Mouse (Mus musculus) forebrain, embryonic 14.5 days (tissue): ENCODE data around the gene Tas1r3. TPM values are rescaled to one million over a fixed set of nuclear protein-coding genes. Genes with fewer than 3 reads are reported as not detected.

Source experiments
- ATAC-seq: fragments of 200-750 bp; cut with Nextera tagmentation; 2 replicates; pipeline ENCODE4 v1.8.0; 2017; ENCODE audit warnings: mild to moderate bottlenecking, moderate library complexity
- DNase-seq: peaks from one replicate; pipeline ENCODE4 v3.0.0-alpha.2; 2015; ENCODE audit warnings: low spot score
- H3K27ac ChIP-seq: fragments of 300-500 bp; sonication (generic); 2 replicates; pipeline ENCODE4 v1.5.1; 2014; ENCODE audit warnings: low read depth, mild to moderate bottlenecking, control low read depth, low read length, moderate library complexity
- H3K27me3 ChIP-seq: fragments of 300-500 bp; sonication (generic); replicated peaks from 2 replicates; pipeline ENCODE4 v1.6.1; 2014; ENCODE audit warnings: low read length, control low read depth, mixed read lengths; ENCODE audit not compliant: control insufficient read depth, insufficient read depth
- H3K36me3 ChIP-seq: fragments of 300-500 bp; sonication (generic); 2 replicates; pipeline ENCODE4 v1.6.1; 2014; ENCODE audit warnings: low read length, control low read depth; ENCODE audit not compliant: control insufficient read depth, insufficient read depth
- H3K4me1 ChIP-seq: fragments of 300-500 bp; sonication (generic); 2 replicates; pipeline ENCODE4 v1.6.1; 2014; ENCODE audit warnings: antibody characterized with exemption, low read length, control low read depth; ENCODE audit not compliant: control insufficient read depth, insufficient read depth
- H3K4me2 ChIP-seq: fragments of 300-500 bp; sonication (generic); 2 replicates; pipeline ENCODE4 v1.6.1; 2014; ENCODE audit warnings: mild to moderate bottlenecking, control low read depth, low read length
- H3K4me3 ChIP-seq: fragments of 300-500 bp; sonication (generic); 2 replicates; pipeline ENCODE4 v1.5.1; 2014; ENCODE audit warnings: low read depth, low read length, control low read depth
- H3K9ac ChIP-seq: fragments of 300-500 bp; sonication (generic); 2 replicates; pipeline ENCODE4 v1.6.1; 2014; ENCODE audit warnings: mild to moderate bottlenecking, low read length, control low read depth, moderate library complexity
- H3K9me3 ChIP-seq: fragments of 300-500 bp; sonication (generic); replicated peaks from 2 replicates; pipeline ENCODE4 v1.6.1; 2016; ENCODE audit warnings: low read length, control low read depth, mixed read lengths; ENCODE audit not compliant: control insufficient read depth
- WGBS: fragments of 180-500 bp; shearing (Covaris S2); extraction: QIAGEN DNeasy Blood & Tissue Kit; methylation state at CpG from one replicate; pipeline ENCODE4 v1.1.7; 2014; 5-methylcytosine and 5-hydroxymethylcytosine counted together
- polyA plus RNA-seq: library from polyadenylated mRNA; unstranded; fragments of >200 nt; fragmentation: Nextera tagmentation; extraction: Ambion mirVana; gene quantifications from 2 replicates; pipeline ENCODE4 v1.2.1, GENCODE M21; 2014

Gene Tas1r3
- polyA plus RNA-seq, 1 experiment from 2014 or later = 0.46 TPM

DNA sequence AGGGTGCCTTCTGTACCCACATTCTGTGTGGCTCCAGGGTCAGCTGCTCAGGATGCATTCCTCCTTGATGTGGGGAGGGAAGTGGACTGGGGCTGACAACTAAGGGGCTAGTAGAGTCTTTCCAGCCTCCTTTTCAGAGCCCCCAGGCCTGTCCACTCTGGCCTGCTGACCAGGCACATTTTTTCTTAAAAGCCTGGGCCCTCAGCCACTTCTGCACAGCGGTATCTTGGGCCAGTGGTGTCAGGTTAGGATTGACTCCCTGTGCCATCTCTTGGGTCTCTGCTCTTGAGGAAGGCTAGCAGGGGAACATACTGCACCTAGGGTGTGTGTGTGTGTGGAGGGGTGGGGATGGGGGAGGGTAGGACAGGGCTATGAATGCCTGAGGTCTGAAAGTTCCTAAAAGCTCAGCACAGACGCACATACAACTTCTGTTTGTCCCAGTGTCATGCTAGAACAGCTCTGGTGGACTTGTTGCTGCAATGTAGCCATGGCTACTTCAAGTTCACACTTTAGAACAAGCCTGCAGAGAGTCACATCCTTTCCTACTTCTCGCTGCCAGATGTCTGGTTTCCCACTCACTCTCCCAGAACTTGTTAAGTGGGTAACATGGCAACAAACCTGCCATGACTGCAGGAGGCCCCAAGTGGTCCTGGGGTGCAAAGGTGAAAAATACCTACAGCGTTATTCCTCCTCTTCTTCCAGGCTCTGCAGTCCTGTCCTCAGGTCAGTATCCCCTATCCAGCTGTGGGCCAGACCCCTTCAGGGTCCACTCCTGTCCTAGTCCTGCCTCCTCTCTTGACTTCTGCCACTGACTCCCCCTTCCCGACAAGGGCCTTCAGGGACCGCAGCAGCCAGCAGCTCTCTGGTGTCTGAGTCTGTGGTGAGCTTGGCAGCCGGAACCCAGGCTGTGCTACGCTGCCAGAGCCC lies 22.8 kb downstream of the Tas1r3 start:
- Histone ChIP-seq H3K27me3 (0 out of 2 replicates have a peak, but pooled peaks cover 3% of the 10 kb centered on the region), H3K27ac (peak overlapping the region; percentile 30; the same call in 1 of the 2 replicates), H3K9me3 (no peaks in the 10 kb centered on the region), H3K4me2 (peak overlapping the region; percentile 53), H3K4me3 (peak overlapping the region; percentile 21), H3K36me3 (no peaks in the 10 kb centered on the region; the same call in 1 of the 2 replicates), H3K9ac (peak overlapping the region; percentile 46), H3K4me1 (peaks cover 13% of the 10 kb centered on the region; the same call in 1 of the 2 replicates)
- peak; percentile 7; the same call in 1 of the 2 replicates for ATAC-seq
- 14% methylated on average over 8 of the region's 8 CpGs for WGBS
- DNase-seq = no peak

DNA sequence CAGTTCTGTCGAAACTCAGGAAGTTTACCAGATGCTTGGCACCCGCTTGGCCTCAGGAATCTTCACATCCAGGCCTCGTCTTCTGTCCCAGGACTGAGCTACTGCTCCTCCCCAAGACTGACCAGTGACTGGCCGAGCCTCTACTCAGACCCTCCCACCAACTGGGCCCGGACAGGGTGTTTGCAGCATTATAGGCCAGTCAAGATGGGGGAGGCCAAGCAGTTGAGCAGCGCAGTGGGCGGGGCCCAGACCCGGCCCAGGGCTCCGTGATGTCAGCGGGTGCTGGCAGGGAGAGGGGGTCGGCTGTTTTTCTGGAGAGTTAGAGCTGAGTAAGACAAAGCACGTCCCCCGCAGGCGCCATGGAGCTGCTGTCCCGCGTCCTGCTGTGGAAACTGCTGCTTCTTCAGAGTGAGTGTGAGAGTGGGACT lies 23.7 kb downstream of the Tas1r3 start, which contains the start of gene Mxra8:
TSS of gene Mxra8 (plus strand) at position 198 of the 428 bp plus-strand sequence.
- H3K4me3 ChIP-seq = peak within 1 kb of the TSS; percentile 21
- peaks cover 3% of the 10 kb centered on the region; the same call in 1 of the 2 replicates for H3K36me3 ChIP-seq
- H3K27me3 ChIP-seq = 0 out of 2 replicates have a peak, but pooled peaks cover 3% of the 10 kb centered on the region
- H3K9ac ChIP-seq = peak within 1 kb of the TSS; percentile 46
- H3K9me3 ChIP-seq = no peaks in the 10 kb centered on the region
- WGBS = 3% methylated on average over 16 of the region's 16 CpGs
- peaks cover 13% of the 10 kb centered on the region; the same call in 1 of the 2 replicates for H3K4me1 ChIP-seq
- ATAC-seq (peak; percentile 64), DNase-seq (peak; percentile 51)
- H3K27ac ChIP-seq = peak within 1 kb of the TSS; percentile 30; the same call in 1 of the 2 replicates
- H3K4me2 ChIP-seq = peak within 1 kb of the TSS; percentile 53

DNA sequence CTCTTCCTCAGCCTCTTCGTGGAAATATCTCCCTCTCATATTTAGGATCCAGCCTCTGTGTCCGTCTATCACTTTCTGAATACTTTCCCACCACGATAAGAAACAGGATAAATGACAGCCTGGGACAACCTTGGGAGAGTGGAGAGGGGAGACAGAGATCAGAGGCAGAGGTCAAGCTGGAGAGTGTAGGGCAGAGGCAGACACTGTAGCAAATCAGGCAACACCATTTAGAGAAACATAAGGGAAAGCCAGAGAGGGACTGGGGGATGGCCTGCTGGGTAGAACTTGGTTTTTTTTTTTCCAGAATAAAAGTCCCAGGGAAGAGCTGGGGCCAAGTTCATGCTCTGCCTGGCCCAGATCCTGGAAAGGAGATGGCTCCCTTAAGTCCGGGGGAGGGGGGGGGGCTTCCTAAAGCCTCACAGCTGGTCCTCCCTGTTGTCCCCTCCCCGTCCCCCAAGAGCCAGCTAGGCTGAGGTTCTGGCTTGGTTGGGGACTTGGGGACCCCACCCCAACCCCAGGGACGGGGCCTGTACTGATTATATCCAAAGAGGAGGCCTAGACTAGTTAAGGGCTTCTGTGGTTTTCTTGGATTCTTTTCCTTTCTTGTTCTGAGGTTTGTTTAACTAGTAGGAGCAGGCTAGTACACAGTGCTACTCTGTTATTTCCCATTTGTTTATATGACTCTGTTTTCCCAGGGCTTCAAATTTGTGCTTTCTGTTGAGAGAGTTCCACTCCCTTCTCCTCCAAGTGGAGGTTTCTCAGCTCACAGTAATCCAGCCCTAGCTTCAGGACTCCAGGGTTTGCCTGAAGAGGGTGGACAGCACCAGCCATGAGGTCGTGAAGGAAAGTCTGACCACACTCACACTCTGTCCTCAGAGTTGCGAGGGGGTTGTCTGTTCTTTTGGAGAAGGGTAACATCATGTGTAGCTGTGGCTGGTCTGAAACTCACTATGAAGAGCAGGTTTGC lies 24.7 kb downstream of the Tas1r3 start:
- no peak overlapping the region for H3K4me3 ChIP-seq
- no peak overlapping the region for H3K27ac ChIP-seq
- H3K9ac ChIP-seq = no peak overlapping the region
- no peaks in the 10 kb centered on the region for H3K9me3 ChIP-seq
- DNase-seq (no peak), ATAC-seq (no peak)
- peaks cover 9% of the 10 kb centered on the region; the same call in 1 of the 2 replicates for H3K36me3 ChIP-seq
- no peak overlapping the region for H3K4me2 ChIP-seq
- 0 out of 2 replicates have a peak, but pooled peaks cover 3% of the 10 kb centered on the region for H3K27me3 ChIP-seq
- H3K4me1 ChIP-seq = peaks cover 17% of the 10 kb centered on the region; the same call in 1 of the 2 replicates
- 59% methylated on average over 8 of the region's 8 CpGs for WGBS

DNA sequence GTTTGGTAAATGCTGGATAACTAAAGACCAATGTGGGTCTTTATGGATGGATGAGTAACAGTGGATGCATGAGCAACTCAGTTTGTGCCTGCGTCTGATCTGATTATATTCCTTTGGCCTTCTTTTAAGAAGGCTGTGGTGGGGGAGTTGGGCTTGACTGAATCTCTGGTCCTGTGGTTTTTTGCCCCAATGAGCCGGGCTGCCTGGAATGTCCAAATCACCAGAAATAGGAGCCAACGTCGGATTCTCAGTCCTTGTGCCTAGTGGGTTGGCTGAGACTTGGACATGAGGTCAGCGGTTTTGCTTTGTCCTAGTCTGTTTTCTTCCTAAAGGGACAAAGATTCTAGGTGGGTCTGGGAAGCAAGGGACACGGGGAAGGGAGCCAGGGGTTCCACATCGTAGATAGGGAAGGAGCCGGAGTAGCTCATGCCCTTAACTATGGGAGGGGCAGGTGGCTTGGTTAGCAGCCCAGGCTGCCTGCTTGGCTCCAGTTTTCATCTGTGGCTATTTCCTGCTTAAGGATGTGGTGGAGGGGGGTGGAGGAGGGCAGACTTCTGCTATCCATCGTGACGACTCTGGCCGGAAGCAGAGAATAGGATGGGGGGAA lies 25.7 kb downstream of the Tas1r3 start:
- H3K9ac ChIP-seq = no peak overlapping the region
- H3K4me2 ChIP-seq = no peak overlapping the region
- ATAC-seq (no peak), DNase-seq (no peak)
- H3K4me3 ChIP-seq = no peak overlapping the region
- 85% methylated on average over 11 of the region's 11 CpGs for WGBS
- peaks cover 19% of the 10 kb centered on the region for H3K4me1 ChIP-seq
- no peaks in the 10 kb centered on the region for H3K9me3 ChIP-seq
- 0 out of 2 replicates have a peak, but pooled peaks cover 3% of the 10 kb centered on the region for H3K27me3 ChIP-seq
- H3K27ac ChIP-seq = no peak overlapping the region
- peaks cover 17% of the 10 kb centered on the region for H3K36me3 ChIP-seq

DNA sequence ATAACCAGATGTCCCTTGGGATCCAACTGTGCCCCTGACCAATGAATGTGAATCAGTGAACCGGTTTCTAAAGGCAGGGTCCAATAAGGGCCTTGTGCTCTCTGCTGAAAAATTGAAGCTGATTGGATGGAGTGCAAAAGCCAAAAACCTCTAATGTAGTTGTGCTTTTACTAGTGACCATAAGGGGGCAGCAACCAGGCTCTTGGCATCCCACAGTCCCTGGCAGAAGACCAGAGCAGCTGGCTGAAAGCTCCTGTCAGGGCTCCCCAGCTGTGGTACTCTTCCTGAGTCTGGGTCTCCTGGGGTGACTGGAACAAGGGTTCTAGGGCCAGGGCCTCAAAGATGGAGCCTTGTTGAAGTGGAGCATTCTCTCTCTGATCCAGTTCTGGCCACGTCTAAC lies 29.3 kb downstream of the Tas1r3 start:
- Histone ChIP-seq H3K27ac (0 out of 2 replicates have a peak overlapping the region, but pooled peaks have one; percentile 52), H3K4me2 (no peak overlapping the region), H3K4me3 (no peak overlapping the region), H3K4me1 (peaks cover 13% of the 10 kb centered on the region), H3K36me3 (peaks cover 18% of the 10 kb centered on the region), H3K27me3 (no peaks in the 10 kb centered on the region), H3K9ac (no peak overlapping the region), H3K9me3 (no peaks in the 10 kb centered on the region)
- peak; percentile 84 for DNase-seq
- WGBS = 47% methylated on average over 2 of the region's 2 CpGs
- ATAC-seq = 0 out of 2 replicates have a peak, but pooled peaks have one; percentile 11

DNA sequence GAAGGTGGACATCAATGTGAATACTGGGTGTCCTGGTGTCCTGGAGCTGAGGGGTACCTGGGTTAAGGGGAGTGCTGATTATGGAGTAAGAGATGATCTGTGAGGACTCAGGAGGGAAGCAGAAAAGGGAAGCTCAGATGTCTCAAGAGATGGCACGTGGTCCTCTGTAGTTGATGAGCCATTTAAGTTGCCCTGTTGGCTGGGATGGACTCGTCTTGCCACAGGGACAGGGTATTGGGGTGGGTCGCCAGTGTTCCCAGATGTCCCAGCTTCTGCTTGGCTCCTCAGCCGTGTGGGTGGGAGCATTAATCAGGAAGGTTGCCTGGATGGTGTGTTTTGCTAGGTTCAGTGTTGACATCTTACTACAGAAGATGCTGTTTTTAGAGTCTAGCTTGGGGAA lies 29.9 kb downstream of the Tas1r3 start:
- H3K27me3 ChIP-seq = no peaks in the 10 kb centered on the region
- H3K9me3 ChIP-seq = no peaks in the 10 kb centered on the region
- no peak for DNase-seq
- no peak overlapping the region for H3K27ac ChIP-seq
- H3K4me1 ChIP-seq = peaks cover 13% of the 10 kb centered on the region
- WGBS = 89% methylated on average over 4 of the region's 4 CpGs
- H3K36me3 ChIP-seq = peaks cover 18% of the 10 kb centered on the region
- H3K9ac ChIP-seq = no peak overlapping the region
- no peak overlapping the region for H3K4me2 ChIP-seq
- no peak for ATAC-seq
- no peak overlapping the region for H3K4me3 ChIP-seq

DNA sequence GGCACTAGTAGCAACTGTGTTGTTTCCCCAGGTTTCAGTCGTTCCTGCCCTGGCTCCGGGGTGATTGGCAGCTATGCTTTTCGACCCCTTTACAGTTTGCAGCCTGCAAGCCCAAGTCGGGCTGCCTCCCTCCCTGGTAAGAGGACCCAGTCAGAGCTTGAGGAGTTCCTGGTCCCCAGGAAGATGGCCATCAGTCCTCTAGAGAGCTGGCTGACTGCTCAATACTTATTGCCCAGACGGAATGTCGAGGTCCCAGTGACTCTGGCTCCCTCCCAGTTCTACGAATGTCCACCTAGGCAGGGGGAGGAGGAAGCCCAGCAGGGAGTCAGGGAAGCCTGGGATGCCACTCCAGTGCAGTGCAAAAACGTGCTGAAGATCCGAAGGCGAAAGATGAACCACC lies 30.8 kb downstream of the Tas1r3 start:
- H3K4me3 ChIP-seq = peak overlapping the region; percentile 80
- peak overlapping the region; percentile 90 for H3K9ac ChIP-seq
- no peaks in the 10 kb centered on the region for H3K27me3 ChIP-seq
- no peak overlapping the region for H3K27ac ChIP-seq
- H3K9me3 ChIP-seq = no peaks in the 10 kb centered on the region
- ATAC-seq = no peak
- 62% methylated on average over 10 of the region's 10 CpGs for WGBS
- no peak for DNase-seq
- H3K36me3 ChIP-seq = peaks cover 23% of the 10 kb centered on the region
- H3K4me1 ChIP-seq = peaks cover 13% of the 10 kb centered on the region
- peak overlapping the region; percentile 98 for H3K4me2 ChIP-seq

DNA sequence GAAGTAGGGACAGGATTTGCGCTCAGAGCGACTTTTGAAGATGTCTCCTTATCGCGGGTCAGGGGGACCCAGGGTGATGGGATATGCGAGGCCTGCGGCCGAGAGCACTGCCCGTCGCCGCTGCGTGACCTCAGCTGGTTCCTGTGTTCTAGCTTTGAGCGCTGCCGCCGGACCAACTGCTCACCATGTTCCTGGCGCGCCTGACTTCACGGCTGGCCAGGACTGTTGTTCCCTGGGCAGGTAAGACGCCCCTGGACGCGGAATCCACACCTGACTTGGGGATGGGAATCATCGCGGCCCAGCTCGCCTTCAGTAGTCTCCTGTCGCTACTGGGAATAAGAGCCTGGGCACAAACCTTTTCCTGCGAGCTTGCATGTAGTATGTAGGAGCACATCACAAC lies 31.3 kb downstream of the Tas1r3 start:
- Histone ChIP-seq H3K9ac (peak overlapping the region; percentile 90), H3K9me3 (no peaks in the 10 kb centered on the region), H3K36me3 (peaks cover 28% of the 10 kb centered on the region), H3K4me1 (peaks cover 13% of the 10 kb centered on the region), H3K4me3 (peak overlapping the region; percentile 80), H3K27me3 (no peaks in the 10 kb centered on the region), H3K27ac (peak overlapping the region; percentile 89), H3K4me2 (peak overlapping the region; percentile 98)
- DNase-seq = no peak
- ATAC-seq = no peak; the same call in 1 of the 2 replicates
- WGBS = 1% methylated on average over 25 of the region's 25 CpGs
